Mouse (Mus musculus) kidney, adult 2 months (tissue): ENCODE measurements around the gene Tmem239.

ENCODE experiments used
- CTCF ChIP-seq: fragments of 200-500 bp; conservative IDR thresholded peaks from 2 replicates; pipeline ENCODE4 v1.5.1; 2011; ENCODE audit warnings: low read depth, mild to moderate bottlenecking, control low read depth, low read length, moderate library complexity, mixed read lengths; ENCODE audit not compliant: insufficient read depth, insufficient read length
- POLR2A ChIP-seq: fragments of 200-500 bp; IDR thresholded peaks from one replicate; pipeline ENCODE4 v1.6.1; 2011; ENCODE audit warnings: low read depth, low read length, control low read depth

- no peak for TF ChIP-seq CTCF
- TF ChIP-seq POLR2A = no peak
Observed at GRCm38 (mm10) chr2:130398091-130398490, 8.2 kb upstream of the Tmem239 start.
